Mouse (Mus musculus) cerebellum, adult 18-20 months (tissue): ENCODE data around the gene Ksr1.

Experiments
- DNase-seq, 2 experiments: peaks; one replicate each; pipeline ENCODE4 v3.0.0; 2021

Ksr1 gene

GRCm38 (mm10) chr11:79092802-79093201 lies 53.4 kb downstream of the Ksr1 start:
- DNase-seq, result no peak

- no peak for DNase-seq
These were observed 54.0 kb downstream of the Ksr1 start for GRCm38 (mm10) chr11:79092245-79092644.

GRCm38 (mm10) chr11:79089756-79090155 lies 56.5 kb downstream of the Ksr1 start:
- DNase-seq, result no peak

- DNase-seq, result no peak
These were observed 57.2 kb downstream of the Ksr1 start for GRCm38 (mm10) chr11:79089027-79089426.

GRCm38 (mm10) chr11:79088325-79088724 lies 57.9 kb downstream of the Ksr1 start:
- no peak for DNase-seq

- DNase-seq, result no peak
These were observed 58.4 kb downstream of the Ksr1 start for GRCm38 (mm10) chr11:79087731-79088311.

- DNase-seq, result no peak
These were observed 59.4 kb downstream of the Ksr1 start for GRCm38 (mm10) chr11:79086787-79087186.

GRCm38 (mm10) chr11:79085059-79085458 lies 61.1 kb downstream of the Ksr1 start:
- DNase-seq, result no peak

GRCm38 (mm10) chr11:79083018-79083441 lies 63.2 kb downstream of the Ksr1 start:
- peak; percentile 12 to 14 for DNase-seq

GRCm38 (mm10) chr11:79080965-79081891 lies 65.0 kb downstream of the Ksr1 start:
- DNase-seq, result no peak

- no peak for DNase-seq
These were observed 66.1 kb downstream of the Ksr1 start for GRCm38 (mm10) chr11:79080081-79080480.

- no peak for DNase-seq
These were observed 69.7 kb downstream of the Ksr1 start for GRCm38 (mm10) chr11:79076484-79076883.

- no peak for DNase-seq
These were observed 71.2 kb downstream of the Ksr1 start for GRCm38 (mm10) chr11:79075044-79075443.

GRCm38 (mm10) chr11:79074611-79075010 lies 71.6 kb downstream of the Ksr1 start:
- DNase-seq, result no peak

- DNase-seq, result no peak
These were observed 72.6 kb downstream of the Ksr1 start for GRCm38 (mm10) chr11:79073583-79073982.

- no peak for DNase-seq
These were observed 74.1 kb downstream of the Ksr1 start for GRCm38 (mm10) chr11:79072108-79072507.

GRCm38 (mm10) chr11:79071082-79071972 lies 74.9 kb downstream of the Ksr1 start:
- no peak for DNase-seq

GRCm38 (mm10) chr11:79069453-79070153 lies 76.6 kb downstream of the Ksr1 start:
- DNase-seq, result no peak

- DNase-seq, result no peak
These were observed 79.0 kb downstream of the Ksr1 start for GRCm38 (mm10) chr11:79067172-79067571.

- DNase-seq, result no peak
These were observed 80.0 kb downstream of the Ksr1 start for GRCm38 (mm10) chr11:79066191-79066530.

GRCm38 (mm10) chr11:79065463-79066190 lies 80.6 kb downstream of the Ksr1 start:
- no peak for DNase-seq

GRCm38 (mm10) chr11:79064311-79064710 lies 81.9 kb downstream of the Ksr1 start:
- DNase-seq, result no peak
